Mouse (Mus musculus): ENCODE data around the gene Gucy2f. TPM values are rescaled to one million over a fixed set of nuclear protein-coding genes. Genes with fewer than 3 reads are reported as not detected.
"Not testable (repeated sequence)": the region's sequence is repeated elsewhere in the genome, so short reads cannot be mapped to it uniquely, and the experiment has no call there.

The Gucy2f gene
- polyA plus RNA-seq (2014; fragmentation: Nextera tagmentation; extraction: Ambion mirVana), result 0.03 TPM in 1 of 2 replicates, not detected in the other

DNA sequence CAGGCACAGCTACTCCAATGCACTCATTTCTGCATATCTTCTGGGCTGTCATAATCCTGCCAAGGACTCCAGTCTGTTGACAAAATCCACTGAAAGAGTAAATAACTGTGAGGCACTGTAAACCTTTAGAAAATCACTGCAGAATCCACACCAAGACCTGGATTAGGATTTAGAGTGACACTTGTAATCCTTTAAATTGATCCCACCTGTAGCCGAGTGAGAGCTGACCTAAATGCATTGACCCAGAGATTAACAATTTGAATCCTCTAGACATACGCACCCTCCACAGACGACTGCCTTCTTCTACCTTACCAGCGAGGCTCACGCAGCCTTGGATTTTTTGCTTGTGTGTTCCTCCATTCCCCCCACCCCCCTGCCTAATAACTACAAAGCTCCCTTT is at the start of gene Gucy2f:
TSS of gene Gucy2f (minus strand) at position 101 of the 400 bp plus-strand sequence.
- H3K9me3 ChIP-seq (ENCODE audit: control insufficient read depth, low read length), result no peaks in the 10 kb centered on the region
- DNase-seq (ENCODE audit: low spot score) (no peak), ATAC-seq (replicated peaks; ENCODE audit: low FRiP score) (no peak)
- 0 out of 2 replicates have a peak, but pooled peaks cover 2% of the 10 kb centered on the region for H3K27me3 ChIP-seq (ENCODE audit: control insufficient read depth, insufficient read depth, low read length)
- no peak within 1 kb of the TSS for H3K4me3 ChIP-seq (ENCODE audit: low read depth, low read length)
- WGBS, result 43% methylated on average over 5 of the region's 5 CpGs
- no peak within 1 kb of the TSS for H3K4me2 ChIP-seq (ENCODE audit: low read depth, low read length, severe bottlenecking)
- no peak within 1 kb of the TSS for H3K9ac ChIP-seq (ENCODE audit: low read length)
- no peak within 1 kb of the TSS for H3K27ac ChIP-seq (ENCODE audit: low read depth, low read length)
- H3K36me3 ChIP-seq (ENCODE audit: control insufficient read depth, insufficient read depth, low read length), result no peaks in the 10 kb centered on the region
- H3K4me1 ChIP-seq (replicated peaks; ENCODE audit: control insufficient read depth, insufficient read depth, low read length), result no peaks in the 10 kb centered on the region

DNA sequence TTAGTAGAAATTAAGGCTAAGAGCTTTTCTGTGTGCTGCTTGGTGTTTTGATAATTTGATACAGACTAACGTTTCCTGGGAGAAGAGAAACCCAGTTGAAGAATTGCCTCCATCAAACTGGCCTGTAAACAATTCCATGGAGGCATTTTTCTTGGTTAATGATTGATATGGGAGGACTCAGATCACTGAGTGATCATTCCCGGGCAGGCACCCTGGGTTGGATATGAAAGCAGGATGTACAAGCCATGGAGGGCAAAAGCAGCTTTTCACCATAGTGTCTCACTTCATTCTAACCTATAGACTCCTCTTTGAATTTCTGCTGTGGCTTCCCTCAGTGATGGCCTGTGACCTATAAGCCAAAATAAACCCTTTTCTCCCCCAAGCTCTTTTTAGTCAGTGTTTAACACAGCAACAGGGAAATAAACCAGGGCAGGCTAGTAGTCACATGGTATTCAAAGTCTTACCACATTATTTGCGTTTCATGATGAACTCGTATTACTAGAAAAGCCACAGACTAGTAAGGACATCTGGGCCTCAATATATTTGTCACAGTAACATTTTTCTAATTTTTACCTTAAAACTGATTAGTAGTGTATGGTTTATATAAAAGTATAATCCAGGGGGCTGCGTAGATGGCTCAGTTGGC is 49.1 kb upstream of the Gucy2f start:
- no peak overlapping the region for H3K27ac ChIP-seq (ENCODE audit: low read depth, low read length)
- H3K9ac ChIP-seq (ENCODE audit: low read length), result no peak overlapping the region
- no peaks in the 10 kb centered on the region for H3K36me3 ChIP-seq (ENCODE audit: control insufficient read depth, insufficient read depth, low read length)
- no peak overlapping the region for H3K4me2 ChIP-seq (ENCODE audit: low read depth, low read length, severe bottlenecking)
- no peaks in the 10 kb centered on the region for H3K9me3 ChIP-seq (ENCODE audit: control insufficient read depth, low read length)
- 88% methylated on average over 5 of the region's 5 CpGs for WGBS
- no peaks in the 10 kb centered on the region for H3K4me1 ChIP-seq (replicated peaks; ENCODE audit: control insufficient read depth, insufficient read depth, low read length)
- DNase-seq (ENCODE audit: low spot score), result no peak
- no peak overlapping the region for H3K4me3 ChIP-seq (ENCODE audit: low read depth, low read length)
- no peak for ATAC-seq (replicated peaks; ENCODE audit: low FRiP score)
- H3K27me3 ChIP-seq (ENCODE audit: control insufficient read depth, insufficient read depth, low read length), result no peaks in the 10 kb centered on the region

DNA sequence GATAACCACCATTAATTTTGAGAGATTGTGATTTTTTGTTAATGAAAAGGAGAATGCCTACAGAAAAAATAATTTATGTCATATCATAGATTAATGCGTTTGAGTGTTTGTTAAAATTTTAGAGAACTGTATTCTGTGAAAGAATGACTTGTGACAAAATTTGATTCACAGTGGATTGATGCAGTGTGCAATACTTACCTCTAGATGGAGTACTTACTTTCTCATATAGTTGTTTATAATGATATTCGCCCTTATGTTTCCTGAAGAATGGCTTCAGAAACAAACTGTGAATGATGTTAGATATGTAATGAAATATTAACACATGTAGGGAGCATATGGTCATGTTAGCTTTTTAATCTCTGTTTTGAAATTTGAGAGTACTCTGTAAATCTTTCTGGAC is 40.4 kb upstream of the Gucy2f start:
- no peak for DNase-seq (ENCODE audit: low spot score)
- 52% methylated on average over 2 of the region's 2 CpGs for WGBS
- no peak for ATAC-seq (replicated peaks; ENCODE audit: low FRiP score)

DNA sequence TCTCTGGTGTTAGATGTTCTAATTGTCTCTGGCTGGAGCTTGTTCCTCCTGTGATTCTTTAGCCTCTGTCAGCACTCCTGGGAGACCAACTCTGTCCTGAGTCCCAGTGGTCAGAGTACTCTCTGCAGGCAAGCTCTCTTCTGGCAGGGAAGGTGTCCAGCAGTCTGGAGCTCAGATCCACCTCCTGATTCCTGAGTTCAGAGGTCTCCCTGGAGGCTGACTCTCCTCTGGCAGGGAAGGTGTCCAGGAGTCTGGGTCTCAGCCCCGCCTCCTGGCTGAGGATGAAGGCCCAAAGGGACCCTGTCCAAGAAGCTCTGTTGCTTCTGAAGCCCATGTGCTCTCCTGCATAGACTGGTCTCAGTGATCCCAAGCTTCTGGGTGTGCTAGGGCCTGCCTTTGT is 39.4 kb upstream of the Gucy2f start:
- DNase-seq (ENCODE audit: low spot score); H3K9me3 ChIP-seq (ENCODE audit: control insufficient read depth, low read length); ATAC-seq (replicated peaks; ENCODE audit: low FRiP score); H3K36me3 ChIP-seq (ENCODE audit: control insufficient read depth, insufficient read depth, low read length); H3K27me3 ChIP-seq (ENCODE audit: control insufficient read depth, insufficient read depth, low read length); H3K9ac ChIP-seq (ENCODE audit: low read length); H3K4me3 ChIP-seq (ENCODE audit: low read depth, low read length); H3K4me2 ChIP-seq (ENCODE audit: low read depth, low read length, severe bottlenecking); H3K4me1 ChIP-seq (replicated peaks; ENCODE audit: control insufficient read depth, insufficient read depth, low read length); H3K27ac ChIP-seq (ENCODE audit: low read depth, low read length): not testable (repeated sequence)
- 80% methylated on average over 1 of the region's 1 CpGs for WGBS

More for the DNA sequence above, 40.4 kb upstream of the Gucy2f start:
- no peaks in the 10 kb centered on the region for H3K9me3 ChIP-seq (ENCODE audit: control insufficient read depth, low read length)
- H3K27ac ChIP-seq (ENCODE audit: low read depth, low read length), result no peak overlapping the region
- no peaks in the 10 kb centered on the region for H3K4me1 ChIP-seq (replicated peaks; ENCODE audit: control insufficient read depth, insufficient read depth, low read length)
- H3K4me2 ChIP-seq (ENCODE audit: low read depth, low read length, severe bottlenecking), result no peak overlapping the region
- no peaks in the 10 kb centered on the region for H3K27me3 ChIP-seq (ENCODE audit: control insufficient read depth, insufficient read depth, low read length)
- no peak overlapping the region for H3K4me3 ChIP-seq (ENCODE audit: low read depth, low read length)
- no peaks in the 10 kb centered on the region for H3K36me3 ChIP-seq (ENCODE audit: control insufficient read depth, insufficient read depth, low read length)
- H3K9ac ChIP-seq (ENCODE audit: low read length), result no peak overlapping the region

DNA sequence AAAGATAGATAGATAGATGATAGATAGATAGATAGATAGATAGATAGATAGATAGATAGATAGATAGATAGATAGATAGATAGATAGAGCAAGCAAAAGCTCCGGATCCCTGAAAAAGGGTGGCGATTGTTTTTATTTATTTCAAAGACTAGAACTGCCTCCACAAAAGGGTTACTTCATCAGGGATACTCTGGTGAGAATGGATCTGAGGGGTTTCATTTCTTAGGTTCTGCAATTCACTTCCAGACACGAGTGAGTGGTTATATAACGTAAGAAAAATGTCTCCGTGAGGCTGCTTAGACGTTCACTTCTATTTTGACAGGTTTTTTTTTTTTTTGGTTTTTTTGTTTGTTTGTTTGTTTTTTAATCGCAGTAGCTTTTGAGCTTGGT is 32.0 kb upstream of the Gucy2f start:
- Histone ChIP-seq H3K9me3 (ENCODE audit: control insufficient read depth, low read length) (no peaks in the 10 kb centered on the region), H3K27me3 (ENCODE audit: control insufficient read depth, insufficient read depth, low read length) (no peaks in the 10 kb centered on the region), H3K36me3 (ENCODE audit: control insufficient read depth, insufficient read depth, low read length) (no peaks in the 10 kb centered on the region), H3K9ac (ENCODE audit: low read length) (no peak overlapping the region), H3K4me2 (ENCODE audit: low read depth, low read length, severe bottlenecking) (peak overlapping the region; percentile 26; the same call in 1 of the 2 replicates), H3K27ac (ENCODE audit: low read depth, low read length) (no peak overlapping the region), H3K4me1 (replicated peaks; ENCODE audit: control insufficient read depth, insufficient read depth, low read length) (no peaks in the 10 kb centered on the region), H3K4me3 (ENCODE audit: low read depth, low read length) (peak overlapping the region; percentile 36)
- 0 out of 2 replicates have a peak, but pooled peaks have one; percentile 16 for ATAC-seq (replicated peaks; ENCODE audit: low FRiP score)
- 36% methylated on average over 7 of the region's 7 CpGs for WGBS
- no peak for DNase-seq (ENCODE audit: low spot score)

DNA sequence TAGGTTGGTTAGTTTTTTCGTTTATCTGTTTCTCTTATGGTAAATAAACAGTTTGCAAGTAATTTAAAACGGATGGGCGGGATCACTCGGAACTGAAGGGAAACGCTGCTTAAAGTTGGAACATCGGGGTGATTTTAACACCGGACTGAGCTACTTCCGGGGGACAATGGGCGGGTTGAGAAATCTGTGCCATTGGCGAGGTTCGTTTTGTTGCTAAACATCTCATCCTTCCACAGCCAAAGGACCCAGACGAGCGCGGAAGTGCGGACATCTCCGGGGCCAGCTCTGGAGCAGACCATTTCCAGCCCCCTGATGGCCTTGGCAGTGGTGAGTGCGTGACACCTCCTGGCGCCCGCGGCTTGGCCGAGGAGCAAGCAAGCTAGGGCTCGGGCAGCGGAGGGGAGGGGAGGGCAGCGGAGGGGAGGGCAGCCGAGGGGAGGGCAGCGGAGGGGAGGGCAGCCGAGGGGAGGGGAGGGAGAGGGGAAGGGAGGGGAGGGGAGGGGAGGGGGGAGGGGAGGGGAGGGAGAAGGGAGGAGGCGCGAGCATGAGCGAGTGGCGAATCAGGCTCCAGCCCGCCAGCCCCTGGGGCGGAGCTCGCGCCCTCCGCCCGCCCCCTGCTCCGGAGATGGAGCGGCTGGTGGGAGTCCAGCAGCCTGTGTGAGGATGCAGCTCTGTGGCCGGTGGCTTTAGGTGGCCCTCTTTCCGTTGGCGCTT is 31.5 kb upstream of the Gucy2f start:
- H3K4me3 ChIP-seq (ENCODE audit: low read depth, low read length), result peak overlapping the region; percentile 36
- no peaks in the 10 kb centered on the region for H3K27me3 ChIP-seq (ENCODE audit: control insufficient read depth, insufficient read depth, low read length)
- 26% methylated on average over 31 of the region's 42 CpGs for WGBS
- peak; percentile 98 for ATAC-seq (replicated peaks; ENCODE audit: low FRiP score)
- no peaks in the 10 kb centered on the region for H3K4me1 ChIP-seq (replicated peaks; ENCODE audit: control insufficient read depth, insufficient read depth, low read length)
- no peaks in the 10 kb centered on the region for H3K36me3 ChIP-seq (ENCODE audit: control insufficient read depth, insufficient read depth, low read length)
- H3K9ac ChIP-seq (ENCODE audit: low read length), result peak overlapping the region; percentile 35; the same call in 1 of the 2 replicates
- H3K4me2 ChIP-seq (ENCODE audit: low read depth, low read length, severe bottlenecking), result peak overlapping the region; percentile 46
- peak overlapping the region; percentile 57; the same call in 1 of the 2 replicates for H3K27ac ChIP-seq (ENCODE audit: low read depth, low read length)
- no peaks in the 10 kb centered on the region for H3K9me3 ChIP-seq (ENCODE audit: control insufficient read depth, low read length)
- peak; percentile 87 for DNase-seq (ENCODE audit: low spot score)

DNA sequence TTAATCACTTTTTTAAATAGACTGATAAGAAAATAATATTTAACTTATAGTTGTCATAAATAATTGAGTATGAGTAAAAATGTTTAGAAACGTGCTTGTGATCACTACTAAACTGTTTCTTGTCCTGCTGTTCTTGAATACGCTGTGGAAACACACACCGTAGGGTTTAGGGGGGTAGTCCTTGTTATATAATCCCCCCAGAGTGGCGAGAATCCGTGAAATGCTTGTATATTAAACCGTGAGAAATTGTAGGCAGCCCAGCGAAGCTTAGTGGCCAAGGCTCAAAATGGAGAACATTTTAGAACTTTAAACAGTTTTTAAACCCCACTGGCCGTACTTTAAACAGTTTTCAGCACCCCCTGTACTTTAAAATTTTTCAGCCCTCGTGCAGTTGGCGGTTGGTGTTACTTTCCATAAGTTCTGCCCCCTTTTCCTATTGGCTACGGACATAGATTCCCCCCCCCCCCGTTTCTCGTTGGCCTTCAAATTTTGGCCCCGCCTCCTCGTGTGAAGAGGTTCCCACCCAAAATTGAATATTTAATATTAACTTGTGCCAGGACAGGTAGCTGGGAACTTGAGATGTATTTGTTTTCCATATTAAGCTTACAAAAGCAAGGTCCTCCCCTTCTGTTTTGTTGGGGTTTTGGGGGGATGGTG is 30.8 kb upstream of the Gucy2f start:
- Histone ChIP-seq H3K9me3 (ENCODE audit: control insufficient read depth, low read length) (no peaks in the 10 kb centered on the region), H3K27ac (ENCODE audit: low read depth, low read length) (peak overlapping the region; percentile 57; the same call in 1 of the 2 replicates), H3K4me1 (replicated peaks; ENCODE audit: control insufficient read depth, insufficient read depth, low read length) (no peaks in the 10 kb centered on the region), H3K4me2 (ENCODE audit: low read depth, low read length, severe bottlenecking) (peak overlapping the region; percentile 46), H3K36me3 (ENCODE audit: control insufficient read depth, insufficient read depth, low read length) (no peaks in the 10 kb centered on the region), H3K4me3 (ENCODE audit: low read depth, low read length) (peak overlapping the region; percentile 36), H3K9ac (ENCODE audit: low read length) (peak overlapping the region; percentile 41), H3K27me3 (ENCODE audit: control insufficient read depth, insufficient read depth, low read length) (no peaks in the 10 kb centered on the region)
- peak; percentile 60 for DNase-seq (ENCODE audit: low spot score)
- peak; percentile 55 for ATAC-seq (replicated peaks; ENCODE audit: low FRiP score)
- 23% methylated on average over 15 of the region's 15 CpGs for WGBS

DNA sequence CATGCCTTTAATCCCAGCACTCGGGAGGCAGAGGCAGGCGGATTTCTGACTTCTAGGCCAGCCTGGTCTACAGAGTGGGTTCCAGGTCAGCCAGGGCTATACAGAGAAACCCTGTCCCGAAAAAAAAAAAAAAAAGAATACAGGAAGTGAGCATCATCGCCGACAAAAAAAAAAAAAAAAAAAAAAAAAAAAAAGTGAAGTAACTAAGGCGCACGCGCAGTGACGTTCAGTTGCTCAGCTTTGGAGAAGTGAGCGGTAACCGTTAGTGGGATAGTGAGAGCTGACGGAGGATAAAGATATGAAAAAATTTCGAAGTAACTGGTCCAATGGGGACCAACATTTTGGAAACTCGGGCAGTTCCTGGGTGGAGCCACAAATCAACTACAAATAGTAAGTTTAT is 29.8 kb upstream of the Gucy2f start, which contains the start of gene Nxt2:
TSS of gene Nxt2 (plus strand) at position 229 of the 400 bp plus-strand sequence.
- no peak within 1 kb of the TSS for H3K27ac ChIP-seq (ENCODE audit: low read depth, low read length)

More for the DNA sequence above, 29.8 kb upstream of the Gucy2f start, which contains the start of gene Nxt2:
- H3K36me3 ChIP-seq (ENCODE audit: control insufficient read depth, insufficient read depth, low read length), result no peaks in the 10 kb centered on the region
- H3K27me3 ChIP-seq (ENCODE audit: control insufficient read depth, insufficient read depth, low read length), result no peaks in the 10 kb centered on the region
- H3K9ac ChIP-seq (ENCODE audit: low read length), result peak within 1 kb of the TSS; percentile 41
- ATAC-seq (replicated peaks; ENCODE audit: low FRiP score), result no peak
- H3K4me2 ChIP-seq (ENCODE audit: low read depth, low read length, severe bottlenecking), result peak within 1 kb of the TSS; percentile 46; the same call in 1 of the 2 replicates
- no peak for DNase-seq (ENCODE audit: low spot score)
- H3K4me1 ChIP-seq (replicated peaks; ENCODE audit: control insufficient read depth, insufficient read depth, low read length), result no peaks in the 10 kb centered on the region
- no peaks in the 10 kb centered on the region for H3K9me3 ChIP-seq (ENCODE audit: control insufficient read depth, low read length)
- 83% methylated on average over 12 of the region's 14 CpGs for WGBS
- peak within 1 kb of the TSS; percentile 36 for H3K4me3 ChIP-seq (ENCODE audit: low read depth, low read length)
